Mouse (Mus musculus): ENCODE measurements around the gene Med25. TPM values are rescaled to one million over a fixed set of nuclear protein-coding genes. Genes with fewer than 3 reads are reported as not detected.
A peak's percentile ranks its signal among the peaks of the same experiment; 100 is the strongest.
"Not testable (repeated sequence)": the region's sequence is repeated elsewhere in the genome, so short reads cannot be mapped to it uniquely, and the experiment has no call there.

Gene Med25
- total RNA-seq, 4 experiments from 2014 or later, result 79.8 to 88.1 (median 85.0) TPM

- DNase-seq (ENCODE audit: low spot score), result no peak
Measured at GRCm38 (mm10) chr7:44893197-44893596, 685 bp upstream of the Med25 start.

DNA sequence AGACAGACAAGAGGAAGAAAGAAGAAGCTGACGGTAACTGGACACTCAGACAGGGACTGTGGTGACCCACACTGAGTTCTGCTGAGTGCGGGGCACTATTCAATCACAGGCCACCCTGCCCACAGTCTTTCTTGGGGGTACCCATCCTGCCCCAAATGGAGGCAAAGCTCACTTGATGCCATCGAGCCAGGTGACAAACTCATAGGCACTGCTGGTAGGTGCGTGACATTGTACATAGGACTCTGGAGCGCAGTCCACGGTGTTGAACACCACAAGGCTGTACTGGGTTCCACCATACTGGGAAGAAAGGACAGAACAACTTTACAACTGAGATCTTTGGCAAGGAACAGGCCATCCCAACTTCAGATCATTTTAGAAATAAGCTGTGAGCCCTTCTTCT is 901 bp downstream of the Med25 start:
- DNase-seq (ENCODE audit: low spot score), result no peak

- DNase-seq (ENCODE audit: low spot score), result no peak
Measured at GRCm38 (mm10) chr7:44890737-44891136, 1.8 kb downstream of the Med25 start.

DNA sequence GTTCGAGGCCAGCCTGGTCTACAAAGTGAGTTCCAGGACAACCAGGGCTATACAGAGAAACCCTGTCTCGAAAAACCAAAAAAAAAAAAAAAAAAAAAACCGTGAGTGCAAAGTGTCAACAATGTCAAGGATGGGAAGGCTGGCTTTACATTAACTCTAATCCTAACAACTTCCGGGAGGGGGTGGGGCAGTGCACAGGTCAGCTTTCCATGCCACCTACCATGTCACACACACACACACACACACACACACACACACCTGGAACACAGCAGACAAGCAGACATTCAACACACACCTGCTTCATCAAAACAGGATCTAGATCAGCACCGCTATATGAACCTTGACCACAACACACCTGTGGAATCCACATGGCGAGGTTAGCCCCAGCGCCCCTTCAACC is 2.3 kb downstream of the Med25 start:
- no peak for DNase-seq (ENCODE audit: low spot score)

- no peak for DNase-seq (ENCODE audit: low spot score)
Measured at GRCm38 (mm10) chr7:44888256-44889105, 4.0 kb downstream of the Med25 start.

DNA sequence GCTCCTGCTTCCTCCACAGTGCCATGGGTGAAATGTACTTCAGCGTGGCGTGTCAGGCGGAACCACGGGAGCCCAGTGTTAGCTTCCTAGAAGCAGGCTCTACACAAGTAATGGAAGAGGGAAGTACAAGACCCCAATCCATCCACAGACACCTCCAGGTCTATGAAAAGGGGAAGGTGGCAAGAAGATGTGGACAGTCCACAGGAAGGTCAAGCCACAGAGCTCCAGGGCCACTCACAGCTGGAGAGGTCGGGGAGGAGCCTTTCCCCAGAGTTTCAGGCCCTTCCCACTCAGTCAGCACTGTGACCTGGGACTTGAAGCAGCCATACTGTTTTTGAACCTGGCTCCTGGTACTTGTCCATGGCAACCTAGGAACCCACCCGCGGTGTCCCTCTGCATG is 5.5 kb downstream of the Med25 start:
- DNase-seq (ENCODE audit: low spot score), result no peak

GRCm38 (mm10) chr7:44884637-44885036 is 7.9 kb downstream of the Med25 start:
- no peak for DNase-seq (ENCODE audit: low spot score)

- no peak for DNase-seq (ENCODE audit: low spot score)
Measured at GRCm38 (mm10) chr7:44883036-44883435, 9.5 kb downstream of the Med25 start.

GRCm38 (mm10) chr7:44877833-44878232 is 14.7 kb downstream of the Med25 start:
- DNase-seq (ENCODE audit: low spot score), result peak; percentile 54

GRCm38 (mm10) chr7:44871774-44872173 is 20.7 kb downstream of the Med25 start:
- DNase-seq (ENCODE audit: low spot score), result not testable (repeated sequence)

DNA sequence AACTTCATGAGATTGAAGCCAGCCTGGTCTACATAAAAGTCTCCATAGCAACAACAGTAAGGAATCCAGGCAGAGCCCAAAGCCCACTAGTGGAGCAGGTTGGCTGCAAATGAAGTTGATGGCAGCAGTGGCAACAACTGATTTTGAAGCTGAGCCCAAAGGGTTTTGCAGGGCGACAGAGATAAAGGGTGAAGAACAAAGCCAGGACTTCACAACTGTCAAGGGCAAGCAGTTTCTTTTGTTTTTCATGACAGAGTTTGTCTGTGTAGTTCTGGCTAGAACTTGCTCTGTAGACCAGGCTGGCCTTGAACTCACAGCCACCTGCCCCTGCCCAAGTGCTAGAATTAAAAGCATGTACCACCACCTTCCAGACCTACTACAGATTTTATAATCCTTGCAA is 21.3 kb downstream of the Med25 start:
- DNase-seq (ENCODE audit: low spot score), result no peak

DNA sequence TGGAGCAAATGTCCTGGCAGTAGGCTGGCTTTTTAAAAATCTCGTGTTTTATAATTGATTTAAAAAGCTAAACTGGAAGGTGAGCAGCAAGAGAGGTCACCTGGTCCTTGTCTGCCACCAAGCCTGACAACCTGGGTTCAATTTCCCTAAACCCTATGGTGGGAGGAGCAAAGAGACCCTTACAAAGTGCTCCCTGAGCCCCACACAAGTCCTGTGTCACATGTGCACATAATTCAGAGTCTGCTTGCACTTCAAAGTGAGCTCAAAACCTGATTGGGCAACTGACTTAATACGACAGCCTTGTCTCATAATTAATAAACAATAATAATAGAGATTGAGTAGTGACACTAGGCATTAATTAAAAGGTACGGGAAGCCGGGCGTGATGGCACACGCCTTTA is 21.9 kb downstream of the Med25 start:
- DNase-seq (ENCODE audit: low spot score), result no peak

DNA sequence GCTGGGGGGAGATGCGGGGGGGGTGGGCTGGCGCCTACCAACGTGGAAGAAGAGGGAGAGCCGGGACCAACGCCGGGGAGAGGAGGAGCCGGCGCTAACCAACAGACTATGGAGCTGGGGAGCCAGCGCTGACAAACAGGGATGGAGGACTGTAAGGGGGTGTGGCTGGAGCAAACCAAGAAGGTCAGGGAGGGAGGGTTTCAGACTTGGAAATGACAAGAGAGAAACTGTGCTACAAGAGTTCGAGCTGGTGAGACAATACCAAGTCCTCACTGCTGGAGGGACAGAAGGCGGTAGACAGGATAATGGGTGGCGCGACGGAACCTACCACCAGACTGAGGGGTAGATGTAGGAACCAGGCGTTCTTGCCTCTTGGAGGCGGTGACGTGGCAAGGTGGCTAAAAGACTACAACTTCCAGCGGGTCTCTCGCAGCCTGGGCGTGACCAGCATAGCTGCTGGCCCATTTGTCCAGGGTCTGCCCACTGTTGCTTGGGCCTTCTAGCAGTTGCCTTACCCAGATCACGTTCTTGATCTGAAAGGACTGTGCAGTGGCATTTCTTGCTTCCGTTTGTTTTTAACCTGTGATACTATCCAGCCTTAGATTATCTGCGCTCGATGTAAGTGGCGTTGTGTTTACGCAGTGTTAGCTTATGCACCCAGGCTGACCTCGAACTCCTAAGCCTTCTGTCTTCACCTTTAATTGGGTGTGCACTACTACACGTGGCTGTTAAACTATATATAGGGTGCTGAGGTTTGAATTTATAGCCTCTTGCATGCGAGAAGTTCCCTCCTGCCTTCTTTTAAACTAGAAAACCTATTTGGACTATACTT is 22.6 kb downstream of the Med25 start, which contains the start of gene Ptov1:
Ptov1 (minus strand) TSS at position 92 of the 832 bp plus-strand sequence.
- peak; percentile 95 for DNase-seq (ENCODE audit: low spot score)

GRCm38 (mm10) chr7:44868919-44869696 is 23.4 kb downstream of the Med25 start:
- peak; percentile 61 for DNase-seq (ENCODE audit: low spot score)

DNA sequence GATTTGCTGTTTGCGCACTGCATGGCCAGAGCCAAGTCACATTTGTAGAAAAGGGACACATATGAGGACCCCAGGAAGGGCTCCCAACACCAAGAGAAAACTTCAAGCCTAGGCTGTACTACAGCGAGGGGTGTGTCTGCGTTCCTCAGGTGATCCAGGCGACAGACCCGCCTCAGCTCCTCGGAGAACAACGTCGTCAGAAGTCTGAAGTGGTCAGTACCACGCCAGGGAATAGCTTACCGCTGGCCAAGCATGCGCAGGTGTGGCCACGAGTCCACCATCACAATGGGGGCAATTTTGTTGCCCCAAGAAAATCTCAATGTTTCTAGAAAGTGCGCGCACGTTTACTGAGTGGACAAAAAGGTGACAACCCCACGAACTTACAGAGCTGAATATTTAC is 24.0 kb downstream of the Med25 start:
- DNase-seq (ENCODE audit: low spot score), result no peak

GRCm38 (mm10) chr7:44867802-44868201 is 24.7 kb downstream of the Med25 start:
- no peak for DNase-seq (ENCODE audit: low spot score)

DNA sequence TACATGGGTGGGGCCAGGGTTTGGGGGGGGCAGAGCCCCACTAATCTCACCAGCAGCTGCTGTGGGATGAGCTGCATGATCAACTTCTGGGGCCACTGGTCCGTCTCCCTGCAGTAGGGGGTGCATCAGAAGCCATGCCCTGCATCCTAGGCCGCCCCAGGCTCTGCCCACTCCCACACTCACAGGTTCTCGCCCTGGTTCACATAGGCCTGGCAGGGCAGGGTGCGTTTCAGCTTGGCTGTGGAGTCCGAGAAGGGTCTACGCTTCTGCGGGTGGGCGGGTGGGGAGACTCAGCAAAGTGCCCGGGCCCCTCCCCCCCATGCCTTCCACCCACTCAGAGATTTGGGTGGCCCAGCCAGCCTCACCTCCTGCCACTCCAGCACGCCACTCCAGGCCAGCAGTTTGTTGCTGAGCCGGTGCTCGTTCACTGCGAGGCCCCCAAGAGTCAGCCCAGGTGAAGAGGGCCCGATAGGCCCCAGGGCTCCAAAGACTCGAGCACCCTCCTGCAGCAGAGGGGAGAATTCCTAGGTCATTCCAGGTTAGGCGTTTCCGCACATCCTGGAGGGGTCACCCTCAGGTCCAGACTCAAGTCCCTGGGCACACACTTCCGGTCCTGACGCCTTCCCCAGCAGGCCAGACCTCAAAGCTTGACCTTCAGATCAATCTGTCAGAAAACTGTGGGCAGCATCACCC is 25.4 kb downstream of the Med25 start:
- DNase-seq (ENCODE audit: low spot score), result no peak

DNA sequence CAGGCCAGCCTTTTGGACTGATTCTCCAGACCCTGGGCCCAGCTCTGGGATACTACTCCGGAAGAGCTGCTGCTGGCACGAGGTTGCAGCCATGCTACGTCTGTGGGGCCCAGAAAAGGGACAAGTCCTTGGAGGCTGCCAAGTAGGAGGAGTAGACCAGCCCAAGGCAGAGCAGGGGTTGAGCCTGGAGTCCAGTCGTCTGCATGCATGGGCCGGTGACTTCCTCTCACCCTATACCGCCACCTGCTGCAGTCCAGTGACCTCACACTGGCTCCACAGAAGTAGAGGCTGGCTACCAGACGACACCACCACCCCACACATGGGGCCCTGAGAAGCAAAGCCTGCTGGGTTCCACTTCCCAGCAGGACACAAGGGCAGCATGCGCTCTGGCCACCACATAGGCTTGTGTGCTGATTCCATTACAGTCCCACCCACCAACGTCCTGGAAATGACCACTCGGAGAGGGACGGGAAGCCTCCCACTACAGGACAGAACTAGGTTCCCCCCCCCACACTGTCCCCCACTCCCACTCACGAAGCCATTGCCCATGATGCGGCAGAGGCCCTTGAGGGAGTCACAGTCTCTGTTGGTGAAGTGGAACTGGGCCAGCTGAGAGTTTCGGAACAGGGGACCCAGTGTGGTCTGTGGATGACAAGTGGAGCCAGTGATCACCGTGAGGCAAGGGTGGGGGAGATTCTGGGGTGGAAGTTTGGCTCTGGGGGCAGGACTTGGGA is 26.1 kb downstream of the Med25 start:
- peak; percentile 66 for DNase-seq (ENCODE audit: low spot score)

GRCm38 (mm10) chr7:44864595-44865542 is 27.6 kb downstream of the Med25 start:
- DNase-seq (ENCODE audit: low spot score), result no peak
